Mouse (Mus musculus): ENCODE data around the gene Slc22a23.

- TF ChIP-seq POLR2A (IDR thresholded peaks at IDR 0.05; ENCODE audit: borderline replicate concordance, insufficient read depth, low read length): no peak
- no peak for TF ChIP-seq CTCF (IDR thresholded peaks at IDR 0.05; ENCODE audit: borderline replicate concordance, insufficient read depth, low read depth, low read length)
Observed at GRCm38 (mm10) chr13:34248107-34248506, 96.9 kb downstream of the Slc22a23 start.

Measured in cerebellum, adult 2 months (tissue).